8 mouse cellular contexts compared by ENCODE assay signal in the genomic region with DNA sequence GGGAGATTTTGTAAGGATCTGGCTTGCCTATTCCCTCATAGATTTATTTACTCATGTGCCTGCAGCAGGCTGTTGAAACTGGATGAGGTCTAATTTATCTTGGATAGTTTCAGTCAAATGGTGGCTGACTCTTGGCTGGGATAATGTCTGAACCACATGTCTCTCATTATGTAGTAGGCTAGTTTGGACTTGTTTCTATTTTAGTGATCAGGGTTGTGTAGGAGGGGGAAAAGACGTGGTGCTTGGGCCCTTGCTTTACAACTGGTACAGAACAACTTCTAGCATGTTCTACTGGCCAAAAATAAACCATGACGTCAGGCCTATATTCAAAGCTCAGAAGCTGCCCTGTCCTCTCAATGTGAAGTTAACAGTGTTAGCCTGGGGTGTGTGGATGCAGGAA.
DNase-seq lines count a peak whose midpoint lies in the region; ATAC-seq and TF ChIP-seq lines count a peak whose summit lies in the region.

No protein-coding gene starts in this region.

- H3K9ac ChIP-seq in intestine, embryonic 14.5 days (ENCODE audit: low read length): no peak overlapping the region
- H3K9ac ChIP-seq in intestine, postnatal 0 days (ENCODE audit: low read depth, low read length): no peak overlapping the region
- no peak overlapping the region for H3K9ac ChIP-seq in intestine, embryonic 16.5 days (ENCODE audit: low read depth, low read length)

- H3K4me1 ChIP-seq in intestine, embryonic 14.5 days (replicated peaks; ENCODE audit: control insufficient read depth, insufficient read depth, low read length): 0 out of 2 replicates have a peak, but pooled peaks cover 6% of the 10 kb centered on the region
- no peaks in the 10 kb centered on the region for H3K4me1 ChIP-seq in intestine, postnatal 0 days (replicated peaks; ENCODE audit: control insufficient read depth, insufficient read depth, low read length)
- H3K4me1 ChIP-seq in intestine, embryonic 16.5 days (ENCODE audit: control insufficient read depth, insufficient read depth, low read length): 0 out of 2 replicates have a peak, but pooled peaks cover 3% of the 10 kb centered on the region

- no peaks in the 10 kb centered on the region for H3K36me3 ChIP-seq in intestine, embryonic 14.5 days (ENCODE audit: control insufficient read depth, insufficient read depth, low read length)
- H3K36me3 ChIP-seq in intestine, postnatal 0 days (ENCODE audit: control insufficient read depth, insufficient read depth): no peaks in the 10 kb centered on the region
- H3K36me3 ChIP-seq in intestine, embryonic 16.5 days (ENCODE audit: control insufficient read depth, insufficient read depth, low read length): no peaks in the 10 kb centered on the region

- no peak overlapping the region for H3K4me2 ChIP-seq in intestine, embryonic 14.5 days (ENCODE audit: low read length)
- H3K4me2 ChIP-seq in intestine, postnatal 0 days (replicated peaks; ENCODE audit: low read depth): no peak overlapping the region
- no peak overlapping the region for H3K4me2 ChIP-seq in intestine, embryonic 16.5 days (ENCODE audit: low read depth, low read length)

- no peak for DNase-seq in intestine, embryonic 14.5 days (ENCODE audit: low spot score)
- peak; percentile 65 for DNase-seq in fat pad, adult 2 months (ENCODE audit: extremely low read depth, low read depth, low spot score)
- peak; percentile 5 for DNase-seq in lung, postnatal 25 days (ENCODE audit: low spot score)
- DNase-seq in retina, postnatal 1 day: no peak
- DNase-seq in cerebellum, adult 18-20 months: no peak

- no peak for TF ChIP-seq CTCF in intestine, postnatal 0 days (IDR thresholded peaks at IDR 0.05; ENCODE audit: low read depth)

- no peaks in the 10 kb centered on the region for H3K27me3 ChIP-seq in intestine, embryonic 14.5 days (replicated peaks; ENCODE audit: control insufficient read depth, insufficient read depth, low read length)
- no peaks in the 10 kb centered on the region for H3K27me3 ChIP-seq in intestine, postnatal 0 days (replicated peaks; ENCODE audit: control insufficient read depth, insufficient read depth, low read length)
- H3K27me3 ChIP-seq in intestine, embryonic 16.5 days (replicated peaks; ENCODE audit: control insufficient read depth, insufficient read depth, low read length): no peaks in the 10 kb centered on the region

- WGBS in intestine, embryonic 14.5 days: 34% methylated on average over 2 of the region's 2 CpGs
- WGBS in intestine, postnatal 0 days: 56% methylated on average over 2 of the region's 2 CpGs
- WGBS in intestine, embryonic 16.5 days: 26% methylated on average over 2 of the region's 2 CpGs

- no peaks in the 10 kb centered on the region for H3K9me3 ChIP-seq in intestine, embryonic 14.5 days (ENCODE audit: control insufficient read depth, low read length)
- no peaks in the 10 kb centered on the region for H3K9me3 ChIP-seq in intestine, postnatal 0 days (ENCODE audit: control insufficient read depth)
- H3K9me3 ChIP-seq in intestine, embryonic 16.5 days (ENCODE audit: control insufficient read depth, low read length): no peaks in the 10 kb centered on the region

- H3K4me3 ChIP-seq in intestine, embryonic 14.5 days (ENCODE audit: low read depth, low read length): no peak overlapping the region
- no peak overlapping the region for H3K4me3 ChIP-seq in intestine, postnatal 0 days (ENCODE audit: low read depth, low read length)
- H3K4me3 ChIP-seq in intestine, embryonic 16.5 days (ENCODE audit: low read length): no peak overlapping the region

- ATAC-seq in intestine, embryonic 14.5 days (replicated peaks; ENCODE audit: low FRiP score, low TSS enrichment, low read depth): no peak
- ATAC-seq in intestine, postnatal 0 days: no peak
- peak; percentile 83 for ATAC-seq in intestine, embryonic 16.5 days
- no peak for ATAC-seq in CD4-positive, CD25-positive, alpha-beta regulatory T cell, adult 4 months

- H3K27ac ChIP-seq in intestine, embryonic 14.5 days (ENCODE audit: low read depth): peak overlapping the region; percentile 48; the same call in 1 of the 2 replicates
- H3K27ac ChIP-seq in intestine, postnatal 0 days (ENCODE audit: low read depth, low read length): no peak overlapping the region
- peak overlapping the region; percentile 18; the same call in 1 of the 2 replicates for H3K27ac ChIP-seq in intestine, embryonic 16.5 days (ENCODE audit: low read length)

Comparison
In these comparisons a context has a peak if more than half of its experiments do, and no peak if none do; other contexts are left out.
1. DNase-seq: peak in fat pad, adult 2 months (single experiment) and lung, postnatal 25 days (single experiment); none in intestine, embryonic 14.5 days (single experiment), retina, postnatal 1 day (single experiment) and cerebellum, adult 18-20 months (0 of 2).